Mouse (Mus musculus) neural tube, embryonic 11.5 days (tissue): Measurements from ENCODE around the gene Scgb2b3. TPM values are rescaled to one million over a fixed set of nuclear protein-coding genes. Genes with fewer than 3 reads are reported as not detected.

Experiments
- ATAC-seq: fragments of 200-750 bp; cut with Nextera tagmentation; 2 replicates; pipeline ENCODE4 v1.8.0; 2017; ENCODE audit warnings: moderate number of reproducible peaks, mild to moderate bottlenecking, moderate TSS enrichment, moderate library complexity; ENCODE audit not compliant: insufficient read depth, low FRiP score, low TSS enrichment
- DNase-seq: peaks from one replicate; pipeline ENCODE4 v3.0.0-alpha.2; 2015; ENCODE audit warnings: low spot score
- H3K27ac ChIP-seq: fragments of 300-500 bp; sonication (generic); 2 replicates; pipeline ENCODE4 v1.5.1; 2014; ENCODE audit warnings: low read depth, mild to moderate bottlenecking, low read length
- H3K27me3 ChIP-seq: fragments of 300-500 bp; sonication (generic); 2 replicates; pipeline ENCODE4 v1.6.1; 2014; ENCODE audit warnings: mild to moderate bottlenecking, low read length, mixed read lengths; ENCODE audit not compliant: control insufficient read depth, insufficient read depth
- H3K36me3 ChIP-seq: fragments of 300-500 bp; sonication (generic); 2 replicates; pipeline ENCODE4 v1.6.1; 2014; ENCODE audit warnings: mild to moderate bottlenecking, low read length, moderate library complexity, mixed read lengths; ENCODE audit not compliant: control insufficient read depth, insufficient read depth
- H3K4me1 ChIP-seq: fragments of 300-500 bp; sonication (generic); 2 replicates; pipeline ENCODE4 v1.6.1; 2014; ENCODE audit warnings: low read length, mixed read lengths; ENCODE audit not compliant: control insufficient read depth, insufficient read depth
- H3K4me2 ChIP-seq: fragments of 300-500 bp; sonication (generic); 2 replicates; pipeline ENCODE4 v1.6.1; 2014; ENCODE audit warnings: low read depth, mild to moderate bottlenecking, moderate library complexity
- H3K4me3 ChIP-seq: fragments of 300-500 bp; sonication (generic); 2 replicates; pipeline ENCODE4 v1.5.1; 2014; ENCODE audit warnings: low read depth, low read length
- H3K9ac ChIP-seq: fragments of 300-500 bp; sonication (generic); 2 replicates; pipeline ENCODE4 v1.6.1; 2014; ENCODE audit warnings: mild to moderate bottlenecking, low read length
- H3K9me3 ChIP-seq: fragments of 300-500 bp; sonication (generic); 2 replicates; pipeline ENCODE4 v1.6.1; 2016; ENCODE audit warnings: low read length; ENCODE audit not compliant: control insufficient read depth
- WGBS: fragments of 180-500 bp; shearing (Covaris S2); extraction: QIAGEN DNeasy Blood & Tissue Kit; methylation state at CpG from one replicate; pipeline ENCODE4 v1.1.7; 2014; 5-methylcytosine and 5-hydroxymethylcytosine counted together
- polyA plus RNA-seq: library from polyadenylated mRNA; unstranded; fragments of >200 nt; fragmentation: Nextera tagmentation; extraction: Ambion mirVana; gene quantifications from 2 replicates; pipeline ENCODE4 v1.2.1, GENCODE M21; 2014

Gene Scgb2b3
- not detected in 2 replicates for polyA plus RNA-seq

DNA sequence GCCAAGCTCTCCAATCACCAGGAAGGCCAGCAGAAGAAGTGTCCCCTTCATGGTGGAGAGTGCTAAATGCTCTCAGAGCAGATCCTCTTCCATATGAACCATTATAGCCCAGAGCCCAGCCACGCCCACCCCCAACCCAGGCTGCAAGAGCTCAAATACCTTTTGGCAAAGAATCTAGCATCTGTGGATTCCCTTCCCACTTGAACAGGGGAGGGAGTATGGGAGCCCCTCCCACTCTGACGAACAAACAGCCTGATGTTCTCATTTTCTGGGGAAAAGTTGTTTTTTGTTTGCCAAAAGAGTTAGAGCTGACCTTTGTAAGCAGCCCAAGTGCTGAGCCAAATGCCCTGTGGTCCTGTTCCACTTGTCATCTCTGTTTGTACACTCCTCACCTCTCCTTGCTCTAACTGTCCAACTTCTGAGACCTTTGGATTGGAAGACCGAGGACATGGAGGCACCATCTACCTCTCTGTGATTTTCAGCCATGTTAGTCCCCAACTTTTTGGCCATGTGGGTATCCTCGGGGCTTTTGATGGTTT is at the start of gene Scgb2b3:
Scgb2b3 (minus strand) TSS at position 51 of the 539 bp plus-strand sequence.
- no peak for DNase-seq
- ATAC-seq: no peak
- Histone ChIP-seq H3K4me1 (no peaks in the 10 kb centered on the region), H3K4me2 (no peak within 1 kb of the TSS), H3K4me3 (no peak within 1 kb of the TSS), H3K36me3 (no peaks in the 10 kb centered on the region), H3K9ac (no peak within 1 kb of the TSS), H3K27me3 (no peaks in the 10 kb centered on the region), H3K9me3 (peaks cover 22% of the 10 kb centered on the region), H3K27ac (no peak within 1 kb of the TSS)
- WGBS: 72% methylated on average over 4 of the region's 4 CpGs

DNA sequence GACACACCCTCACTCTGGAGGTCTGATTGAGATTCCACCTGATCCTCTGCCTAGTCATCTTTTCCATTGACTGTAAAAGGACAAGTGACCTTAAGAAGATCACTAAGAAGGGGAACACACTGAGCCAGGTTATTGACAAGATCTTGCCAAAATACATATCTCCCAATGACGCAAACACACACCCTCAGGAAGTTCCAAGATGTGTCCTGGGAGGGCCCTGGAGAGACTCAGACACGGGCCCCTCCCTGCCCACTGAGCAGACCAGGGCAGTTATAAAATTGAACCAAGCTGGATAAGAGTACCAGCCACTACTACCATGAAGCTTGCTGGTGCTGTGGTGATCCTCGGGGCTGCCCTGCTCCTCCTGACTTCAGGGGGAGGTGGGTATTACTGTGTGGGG is 13.4 kb upstream of the Scgb2b3 start, which contains the start of gene Scgb1b3:
Scgb1b3 (plus strand) TSS at position 301 of the 400 bp plus-strand sequence.
- no peak within 1 kb of the TSS for H3K9ac ChIP-seq
- H3K4me2 ChIP-seq: no peak within 1 kb of the TSS
- no peaks in the 10 kb centered on the region for H3K27me3 ChIP-seq
- 80% methylated on average over 3 of the region's 3 CpGs for WGBS
- no peak within 1 kb of the TSS for H3K27ac ChIP-seq
- DNase-seq: no peak
- H3K4me1 ChIP-seq: no peaks in the 10 kb centered on the region
- H3K4me3 ChIP-seq: no peak within 1 kb of the TSS
- ATAC-seq: no peak
- H3K9me3 ChIP-seq: peaks cover 15% of the 10 kb centered on the region
- no peaks in the 10 kb centered on the region for H3K36me3 ChIP-seq

Other genes starting within 250 kb of the Scgb2b3 start
- 1.6 TPM in 2 replicates for gene Hpn, start 246.8 kb downstream of the Scgb2b3 start, polyA plus RNA-seq
- 0.65 and 0.94 TPM in 2 replicates for gene Scn1b, start 235.1 kb downstream of the Scgb2b3 start, polyA plus RNA-seq
- 144 and 159 TPM in 2 replicates for gene Gramd1a, start 206.2 kb downstream of the Scgb2b3 start, polyA plus RNA-seq
- not detected in 2 replicates for gene Scgb2b2, start 71.6 kb downstream of the Scgb2b3 start, polyA plus RNA-seq
- gene Scgb1b2, start 70.3 kb downstream of the Scgb2b3 start, polyA plus RNA-seq: not detected in 2 replicates
- gene Scgb1b3, start 13.5 kb upstream of the Scgb2b3 start, polyA plus RNA-seq: not detected in 2 replicates